Mouse (Mus musculus): ENCODE measurements around the gene Arap2. TPM values are rescaled to one million over a fixed set of nuclear protein-coding genes. Genes with fewer than 3 reads are reported as not detected.

The Arap2 gene
- polyA plus RNA-seq, 1 experiment from 2014 or later: 11.2 TPM

DNA sequence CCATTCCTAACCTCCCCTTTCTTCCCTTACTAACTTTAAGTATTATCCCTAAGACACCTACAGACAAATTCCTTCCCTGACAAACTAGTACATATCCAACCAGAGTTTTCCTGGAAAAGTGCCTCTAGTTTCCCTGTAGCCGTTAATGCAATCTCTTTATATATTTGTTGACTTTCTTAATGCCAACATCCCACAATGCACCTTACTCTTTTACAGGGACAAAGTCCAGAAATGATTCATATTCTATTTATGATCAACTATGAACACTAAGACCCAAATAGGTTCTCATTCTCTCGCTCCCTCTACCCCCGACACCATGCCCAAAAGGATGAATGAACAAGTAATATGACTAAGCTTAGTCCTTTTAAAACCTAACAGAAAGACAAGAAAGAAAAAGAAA, 49.5 kb downstream of the Arap2 start:
- 82% methylated on average over 3 of the region's 3 CpGs for WGBS
- H3K4me1 ChIP-seq (ENCODE audit: control insufficient read depth, insufficient read depth, low read length): no peaks in the 10 kb centered on the region
- ATAC-seq (ENCODE audit: insufficient number of reproducible peaks, insufficient read depth, low FRiP score, low read depth): no peak
- no peak overlapping the region for H3K4me3 ChIP-seq (ENCODE audit: low read depth, low read length)
- no peak overlapping the region for H3K27ac ChIP-seq (ENCODE audit: low read length)
- no peaks in the 10 kb centered on the region for H3K36me3 ChIP-seq (ENCODE audit: control insufficient read depth, insufficient read depth, low read length)
- no peak overlapping the region for H3K4me2 ChIP-seq (replicated peaks; ENCODE audit: low read depth, low read length)
- no peak overlapping the region for H3K9ac ChIP-seq (replicated peaks; ENCODE audit: low read depth, low read length)
- H3K27me3 ChIP-seq (ENCODE audit: control insufficient read depth, insufficient read depth, low read length): no peaks in the 10 kb centered on the region
- H3K9me3 ChIP-seq (ENCODE audit: control insufficient read depth, low read depth, low read length): no peaks in the 10 kb centered on the region

DNA sequence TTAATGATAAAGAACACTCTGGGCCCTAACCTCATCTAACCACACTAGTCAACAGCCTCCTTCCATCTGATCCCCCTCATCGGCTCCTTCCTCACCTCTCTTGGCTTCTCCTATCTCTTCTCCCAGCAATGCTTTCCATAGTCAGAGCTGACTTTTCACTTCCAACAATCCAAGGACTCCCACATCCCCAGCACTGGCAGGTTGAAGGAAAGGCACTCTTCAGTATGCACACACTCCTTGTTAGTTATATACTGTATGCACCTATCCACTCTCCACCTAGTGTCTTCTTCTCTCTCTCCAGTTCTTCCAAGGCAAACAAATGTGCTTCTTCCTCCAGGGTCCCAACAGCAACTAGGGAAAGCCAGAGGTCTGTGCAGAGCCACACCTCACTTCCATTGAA, 50.0 kb downstream of the Arap2 start:
- 75% methylated on average over 1 of the region's 1 CpGs for WGBS

DNA sequence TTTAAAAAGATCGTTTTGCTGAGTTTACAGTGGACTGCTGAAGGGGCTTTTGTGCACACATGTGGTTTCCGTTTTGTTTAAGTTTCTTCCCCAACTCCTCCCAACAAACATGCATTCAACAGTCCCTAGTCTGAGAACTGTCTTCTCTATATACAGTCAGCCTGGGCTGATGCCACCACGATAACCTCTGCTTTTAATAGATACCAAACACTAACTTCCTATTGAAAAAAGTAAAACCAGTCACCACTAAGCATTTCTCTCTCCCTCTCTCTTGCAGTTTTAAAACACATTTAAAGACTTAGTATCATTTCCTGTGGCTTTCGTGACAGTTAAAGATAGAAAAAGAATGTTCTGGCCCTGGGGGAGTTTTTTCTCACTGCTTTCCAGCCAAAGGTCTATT, 50.5 kb downstream of the Arap2 start:
- Histone ChIP-seq H3K9ac (replicated peaks; ENCODE audit: low read depth, low read length) (no peak overlapping the region), H3K4me3 (ENCODE audit: low read depth, low read length) (no peak overlapping the region), H3K36me3 (ENCODE audit: control insufficient read depth, insufficient read depth, low read length) (no peaks in the 10 kb centered on the region), H3K27me3 (ENCODE audit: control insufficient read depth, insufficient read depth, low read length) (no peaks in the 10 kb centered on the region), H3K4me1 (ENCODE audit: control insufficient read depth, insufficient read depth, low read length) (no peaks in the 10 kb centered on the region), H3K4me2 (replicated peaks; ENCODE audit: low read depth, low read length) (no peak overlapping the region), H3K9me3 (ENCODE audit: control insufficient read depth, low read depth, low read length) (no peaks in the 10 kb centered on the region), H3K27ac (ENCODE audit: low read length) (no peak overlapping the region)
- no peak for ATAC-seq (ENCODE audit: insufficient number of reproducible peaks, insufficient read depth, low FRiP score, low read depth)
- 39% methylated on average over 4 of the region's 4 CpGs for WGBS

More for the DNA sequence above, 50.0 kb downstream of the Arap2 start:
- H3K4me1 ChIP-seq (ENCODE audit: control insufficient read depth, insufficient read depth, low read length): no peaks in the 10 kb centered on the region
- ATAC-seq (ENCODE audit: insufficient number of reproducible peaks, insufficient read depth, low FRiP score, low read depth): no peak
- no peak overlapping the region for H3K4me3 ChIP-seq (ENCODE audit: low read depth, low read length)
- H3K4me2 ChIP-seq (replicated peaks; ENCODE audit: low read depth, low read length): no peak overlapping the region
- no peaks in the 10 kb centered on the region for H3K9me3 ChIP-seq (ENCODE audit: control insufficient read depth, low read depth, low read length)
- H3K27me3 ChIP-seq (ENCODE audit: control insufficient read depth, insufficient read depth, low read length): no peaks in the 10 kb centered on the region
- no peaks in the 10 kb centered on the region for H3K36me3 ChIP-seq (ENCODE audit: control insufficient read depth, insufficient read depth, low read length)
- H3K9ac ChIP-seq (replicated peaks; ENCODE audit: low read depth, low read length): no peak overlapping the region
- H3K27ac ChIP-seq (ENCODE audit: low read length): no peak overlapping the region

DNA sequence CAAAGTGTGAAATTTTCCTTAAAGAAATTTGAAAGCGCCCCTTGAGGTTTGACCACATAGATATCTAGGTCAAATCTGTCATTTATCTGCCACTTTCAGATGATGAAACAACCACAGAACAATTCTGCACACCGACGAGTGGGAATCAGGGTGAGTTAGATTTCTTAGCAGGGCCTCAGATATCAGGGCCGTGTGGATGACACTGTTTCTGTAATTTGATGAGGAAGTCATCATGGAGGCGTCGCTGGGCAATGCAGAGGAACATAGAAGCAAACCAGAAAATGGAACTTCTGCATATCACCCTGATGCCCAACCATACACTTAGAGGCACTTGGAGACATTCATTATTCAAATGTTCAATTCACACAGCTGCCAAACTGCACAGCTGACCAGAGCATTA, 55.0 kb downstream of the Arap2 start:
- ATAC-seq (ENCODE audit: insufficient number of reproducible peaks, insufficient read depth, low FRiP score, low read depth): no peak
- Histone ChIP-seq H3K27ac (ENCODE audit: low read length) (no peak overlapping the region), H3K9ac (replicated peaks; ENCODE audit: low read depth, low read length) (no peak overlapping the region), H3K4me3 (ENCODE audit: low read depth, low read length) (no peak overlapping the region), H3K27me3 (ENCODE audit: control insufficient read depth, insufficient read depth, low read length) (no peaks in the 10 kb centered on the region), H3K9me3 (ENCODE audit: control insufficient read depth, low read depth, low read length) (no peaks in the 10 kb centered on the region), H3K36me3 (ENCODE audit: control insufficient read depth, insufficient read depth, low read length) (no peaks in the 10 kb centered on the region), H3K4me2 (replicated peaks; ENCODE audit: low read depth, low read length) (no peak overlapping the region), H3K4me1 (ENCODE audit: control insufficient read depth, insufficient read depth, low read length) (no peaks in the 10 kb centered on the region)
- 66% methylated on average over 6 of the region's 6 CpGs for WGBS

DNA sequence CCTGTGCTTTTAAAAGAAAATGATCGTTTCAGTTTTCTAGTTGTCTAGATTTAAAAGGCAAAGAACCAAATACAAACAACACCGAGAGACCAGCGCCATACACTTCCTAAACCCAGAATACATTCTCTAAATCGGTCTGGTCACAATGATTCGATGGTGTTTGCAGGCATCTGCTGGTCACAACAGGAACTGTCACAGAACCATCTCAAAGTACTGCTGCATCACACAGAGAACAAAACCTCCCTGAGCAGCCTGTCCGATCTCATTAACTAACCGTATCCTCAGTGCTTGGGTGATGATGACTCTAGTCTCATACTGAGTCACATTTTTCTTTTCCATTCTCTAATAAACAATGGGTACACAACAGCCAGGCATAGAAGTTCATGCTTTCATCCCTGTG, 59.1 kb downstream of the Arap2 start:
- ATAC-seq (ENCODE audit: insufficient number of reproducible peaks, insufficient read depth, low FRiP score, low read depth): no peak

DNA sequence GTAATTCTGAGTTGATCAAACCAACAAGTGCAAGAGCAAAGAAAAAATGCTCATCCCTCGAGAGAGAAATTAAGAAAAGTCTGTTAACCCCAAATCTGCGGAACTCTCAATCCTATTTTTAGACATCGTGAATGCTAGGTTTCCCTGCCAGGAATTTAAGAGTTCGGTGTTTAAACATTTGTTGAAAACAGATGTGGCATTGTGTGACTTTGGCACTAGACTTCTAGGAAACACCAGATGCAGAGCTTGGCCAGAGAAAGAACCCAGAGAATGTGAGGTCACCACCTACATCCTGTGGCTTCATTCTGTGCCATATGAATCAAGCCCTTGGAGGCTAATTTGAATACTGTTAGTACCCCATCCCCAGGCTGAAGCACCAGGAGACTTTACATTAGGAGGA, 76.0 kb downstream of the Arap2 start:
- ATAC-seq (ENCODE audit: insufficient number of reproducible peaks, insufficient read depth, low FRiP score, low read depth): no peak
- Histone ChIP-seq H3K9me3 (ENCODE audit: control insufficient read depth, low read depth, low read length) (no peaks in the 10 kb centered on the region), H3K27ac (ENCODE audit: low read length) (no peak overlapping the region), H3K4me1 (ENCODE audit: control insufficient read depth, insufficient read depth, low read length) (no peaks in the 10 kb centered on the region), H3K4me2 (replicated peaks; ENCODE audit: low read depth, low read length) (no peak overlapping the region), H3K27me3 (ENCODE audit: control insufficient read depth, insufficient read depth, low read length) (no peaks in the 10 kb centered on the region), H3K4me3 (ENCODE audit: low read depth, low read length) (no peak overlapping the region), H3K36me3 (ENCODE audit: control insufficient read depth, insufficient read depth, low read length) (no peaks in the 10 kb centered on the region), H3K9ac (replicated peaks; ENCODE audit: low read depth, low read length) (no peak overlapping the region)
- WGBS: 72% methylated on average over 4 of the region's 4 CpGs

More for the DNA sequence above, 59.1 kb downstream of the Arap2 start:
- no peaks in the 10 kb centered on the region for H3K9me3 ChIP-seq (ENCODE audit: control insufficient read depth, low read depth, low read length)
- no peaks in the 10 kb centered on the region for H3K27me3 ChIP-seq (ENCODE audit: control insufficient read depth, insufficient read depth, low read length)
- H3K9ac ChIP-seq (replicated peaks; ENCODE audit: low read depth, low read length): no peak overlapping the region
- 64% methylated on average over 7 of the region's 7 CpGs for WGBS
- H3K4me2 ChIP-seq (replicated peaks; ENCODE audit: low read depth, low read length): no peak overlapping the region
- H3K27ac ChIP-seq (ENCODE audit: low read length): no peak overlapping the region
- no peaks in the 10 kb centered on the region for H3K36me3 ChIP-seq (ENCODE audit: control insufficient read depth, insufficient read depth, low read length)
- H3K4me1 ChIP-seq (ENCODE audit: control insufficient read depth, insufficient read depth, low read length): no peaks in the 10 kb centered on the region
- no peak overlapping the region for H3K4me3 ChIP-seq (ENCODE audit: low read depth, low read length)

DNA sequence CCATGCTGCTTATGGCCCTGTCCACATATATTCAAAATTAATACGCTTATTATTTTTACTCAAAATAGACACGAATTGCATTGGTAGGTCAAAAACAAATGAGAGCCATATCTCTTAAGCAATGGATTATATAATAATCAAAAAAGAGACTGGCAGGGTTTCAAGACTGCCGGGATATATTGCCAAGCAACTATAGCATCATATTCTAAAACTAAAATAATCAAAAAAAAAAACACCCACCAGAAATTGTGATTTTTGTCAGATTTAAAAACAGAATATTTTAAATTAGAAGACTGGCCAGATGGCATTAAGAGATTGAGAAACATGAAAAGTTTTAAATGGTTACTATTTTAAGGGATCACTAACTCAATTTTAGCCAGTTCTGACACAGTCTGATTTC, 82.2 kb downstream of the Arap2 start:
- no peaks in the 10 kb centered on the region for H3K9me3 ChIP-seq (ENCODE audit: control insufficient read depth, low read depth, low read length)
- H3K4me1 ChIP-seq (ENCODE audit: control insufficient read depth, insufficient read depth, low read length): no peaks in the 10 kb centered on the region
- H3K4me3 ChIP-seq (ENCODE audit: low read depth, low read length): no peak overlapping the region
- H3K27ac ChIP-seq (ENCODE audit: low read length): no peak overlapping the region
- no peak overlapping the region for H3K9ac ChIP-seq (replicated peaks; ENCODE audit: low read depth, low read length)
- no peaks in the 10 kb centered on the region for H3K36me3 ChIP-seq (ENCODE audit: control insufficient read depth, insufficient read depth, low read length)
- no peak for ATAC-seq (ENCODE audit: insufficient number of reproducible peaks, insufficient read depth, low FRiP score, low read depth)
- no peak overlapping the region for H3K4me2 ChIP-seq (replicated peaks; ENCODE audit: low read depth, low read length)
- H3K27me3 ChIP-seq (ENCODE audit: control insufficient read depth, insufficient read depth, low read length): no peaks in the 10 kb centered on the region
- WGBS: 86% methylated on average over 3 of the region's 3 CpGs

DNA sequence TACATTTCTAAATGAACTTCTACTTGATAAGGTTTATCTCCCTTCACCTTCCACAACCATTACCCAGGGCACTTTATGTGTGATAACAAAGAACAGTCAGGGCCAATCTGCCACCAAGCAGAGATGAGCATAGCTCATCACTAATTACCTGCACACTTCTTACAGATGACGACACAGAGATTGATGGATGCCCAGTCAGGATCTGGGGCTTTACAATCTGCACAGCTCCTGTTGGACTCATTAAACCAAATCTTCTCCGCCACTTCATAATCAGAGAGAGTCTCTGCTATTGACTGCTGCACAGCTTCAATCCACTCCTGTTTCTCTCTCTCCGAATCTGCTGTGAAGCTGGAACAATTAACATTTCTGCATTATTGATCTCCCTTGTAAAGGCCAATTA, 82.8 kb downstream of the Arap2 start:
- no peaks in the 10 kb centered on the region for H3K9me3 ChIP-seq (ENCODE audit: control insufficient read depth, low read depth, low read length)

DNA sequence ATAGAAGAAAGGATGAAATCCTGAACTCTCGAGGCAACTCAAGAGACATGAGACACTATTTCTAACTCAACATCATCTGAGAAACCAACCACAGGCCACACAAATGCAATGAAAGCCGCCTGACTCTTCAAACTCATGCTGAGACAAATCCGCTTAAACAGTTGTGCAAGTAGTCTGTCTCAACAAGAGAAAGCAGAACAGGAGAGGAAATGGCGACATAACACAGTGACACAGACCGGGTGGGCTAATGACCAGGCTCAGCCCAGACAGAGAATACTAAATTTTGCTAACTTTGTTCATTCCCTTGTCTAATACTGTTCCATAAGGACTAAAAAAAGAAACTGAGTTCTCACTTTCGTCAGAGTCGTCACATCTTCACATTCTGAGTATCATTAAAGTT, 88.6 kb downstream of the Arap2 start:
- Histone ChIP-seq H3K4me3 (ENCODE audit: low read depth, low read length) (no peak overlapping the region), H3K9ac (replicated peaks; ENCODE audit: low read depth, low read length) (no peak overlapping the region), H3K9me3 (ENCODE audit: control insufficient read depth, low read depth, low read length) (no peaks in the 10 kb centered on the region), H3K27ac (ENCODE audit: low read length) (no peak overlapping the region), H3K4me1 (ENCODE audit: control insufficient read depth, insufficient read depth, low read length) (no peaks in the 10 kb centered on the region), H3K4me2 (replicated peaks; ENCODE audit: low read depth, low read length) (no peak overlapping the region), H3K36me3 (ENCODE audit: control insufficient read depth, insufficient read depth, low read length) (no peaks in the 10 kb centered on the region), H3K27me3 (ENCODE audit: control insufficient read depth, insufficient read depth, low read length) (no peaks in the 10 kb centered on the region)
- 90% methylated on average over 7 of the region's 7 CpGs for WGBS
- ATAC-seq (ENCODE audit: insufficient number of reproducible peaks, insufficient read depth, low FRiP score, low read depth): no peak

More for the DNA sequence above, 82.8 kb downstream of the Arap2 start:
- H3K36me3 ChIP-seq (ENCODE audit: control insufficient read depth, insufficient read depth, low read length): no peaks in the 10 kb centered on the region
- H3K4me3 ChIP-seq (ENCODE audit: low read depth, low read length): no peak overlapping the region
- no peak for ATAC-seq (ENCODE audit: insufficient number of reproducible peaks, insufficient read depth, low FRiP score, low read depth)
- no peaks in the 10 kb centered on the region for H3K4me1 ChIP-seq (ENCODE audit: control insufficient read depth, insufficient read depth, low read length)
- H3K9ac ChIP-seq (replicated peaks; ENCODE audit: low read depth, low read length): no peak overlapping the region
- H3K4me2 ChIP-seq (replicated peaks; ENCODE audit: low read depth, low read length): no peak overlapping the region
- 80% methylated on average over 3 of the region's 3 CpGs for WGBS
- H3K27me3 ChIP-seq (ENCODE audit: control insufficient read depth, insufficient read depth, low read length): no peaks in the 10 kb centered on the region
- no peak overlapping the region for H3K27ac ChIP-seq (ENCODE audit: low read length)

Measured in stomach, embryonic 14.5 days (tissue).